Mouse (Mus musculus) intestine, embryonic 14.5 days (tissue): ENCODE data around the gene Smoc1. TPM values are rescaled to one million over a fixed set of nuclear protein-coding genes. Genes with fewer than 3 reads are reported as not detected.
A peak's percentile ranks its signal among the peaks of the same experiment; 100 is the strongest.

Experiments
- ATAC-seq: fragments of 200-750 bp; cut with Nextera tagmentation; replicated peaks from 2 replicates; pipeline ENCODE4 v1.8.0; 2017; ENCODE audit warnings: low read depth, moderate number of reproducible peaks, moderate TSS enrichment, moderate library complexity; ENCODE audit not compliant: low FRiP score, low TSS enrichment
- DNase-seq: peaks from one replicate; pipeline ENCODE4 v3.0.0-alpha.2; 2018; ENCODE audit warnings: low spot score
- H3K27ac ChIP-seq: fragments of 300-500 bp; sonication (generic); 2 replicates; pipeline ENCODE4 v1.5.1; 2014; ENCODE audit warnings: low read depth, mild to moderate bottlenecking, control low read depth
- H3K27me3 ChIP-seq: fragments of 300-500 bp; sonication (generic); replicated peaks from 2 replicates; pipeline ENCODE4 v1.6.1; 2014; ENCODE audit warnings: low read length, control low read depth; ENCODE audit not compliant: control insufficient read depth, insufficient read depth
- H3K36me3 ChIP-seq: fragments of 300-500 bp; sonication (generic); 2 replicates; pipeline ENCODE4 v1.6.1; 2014; ENCODE audit warnings: low read length, control low read depth; ENCODE audit not compliant: control insufficient read depth, insufficient read depth
- H3K4me1 ChIP-seq: fragments of 300-500 bp; sonication (generic); replicated peaks from 2 replicates; pipeline ENCODE4 v1.6.1; 2014; ENCODE audit warnings: low read length, control low read depth, mixed read lengths; ENCODE audit not compliant: control insufficient read depth, insufficient read depth
- H3K4me2 ChIP-seq: fragments of 300-500 bp; sonication (generic); 2 replicates; pipeline ENCODE4 v1.6.1; 2014; ENCODE audit warnings: low read length
- H3K4me3 ChIP-seq: fragments of 300-500 bp; sonication (generic); 2 replicates; pipeline ENCODE4 v1.5.1; 2014; ENCODE audit warnings: low read depth, low read length, control low read depth, mixed read lengths
- H3K9ac ChIP-seq: fragments of 300-500 bp; sonication (generic); 2 replicates; pipeline ENCODE4 v1.6.1; 2014; ENCODE audit warnings: mild to moderate bottlenecking, low read length
- H3K9me3 ChIP-seq: fragments of 300-500 bp; sonication (generic); 2 replicates; pipeline ENCODE4 v1.6.1; 2016; ENCODE audit warnings: low read length, control low read depth; ENCODE audit not compliant: control insufficient read depth
- WGBS: fragments of 180-500 bp; shearing (Covaris S2); extraction: QIAGEN DNeasy Blood & Tissue Kit; methylation state at CpG from one replicate; pipeline ENCODE4 v1.1.7; 2014; 5-methylcytosine and 5-hydroxymethylcytosine counted together
- polyA plus RNA-seq: library from polyadenylated mRNA; unstranded; fragments of >200 nt; fragmentation: Nextera tagmentation; extraction: Ambion mirVana; gene quantifications from 2 replicates; pipeline ENCODE4 v1.2.1, GENCODE M21; 2014

Gene Smoc1
- polyA plus RNA-seq, 1 experiment from 2014 or later: 10.9 TPM

- H3K4me3 ChIP-seq: no peak overlapping the region
- H3K36me3 ChIP-seq: no peaks in the 10 kb centered on the region
- H3K27me3 ChIP-seq: no peaks in the 10 kb centered on the region
- H3K27ac ChIP-seq: 0 out of 2 replicates have a peak overlapping the region, but pooled peaks have one; percentile 23
- DNase-seq: no peak
- peaks cover 7% of the 10 kb centered on the region; the same call in 1 of the 2 replicates for H3K9me3 ChIP-seq
- no peaks in the 10 kb centered on the region for H3K4me1 ChIP-seq
- WGBS: 67% methylated on average over 2 of the region's 2 CpGs
- H3K9ac ChIP-seq: no peak overlapping the region
- ATAC-seq: no peak
- no peak overlapping the region for H3K4me2 ChIP-seq
Observed at GRCm38 (mm10) chr12:81077953-81078646, 51.5 kb downstream of the Smoc1 start.

- Histone ChIP-seq H3K36me3 (no peaks in the 10 kb centered on the region), H3K27me3 (no peaks in the 10 kb centered on the region), H3K4me1 (no peaks in the 10 kb centered on the region), H3K4me2 (no peak overlapping the region), H3K9me3 (peaks cover 7% of the 10 kb centered on the region; the same call in 1 of the 2 replicates), H3K9ac (no peak overlapping the region), H3K27ac (peak overlapping the region; percentile 36; the same call in 1 of the 2 replicates), H3K4me3 (no peak overlapping the region)
- DNase-seq (no peak), ATAC-seq (no peak)
- 51% methylated on average over 5 of the region's 5 CpGs for WGBS
Observed at GRCm38 (mm10) chr12:81080345-81080744, 53.7 kb downstream of the Smoc1 start.

GRCm38 (mm10) chr12:81081031-81081430 is 54.4 kb downstream of the Smoc1 start:
- 35% methylated on average over 3 of the region's 3 CpGs for WGBS

GRCm38 (mm10) chr12:81083146-81083545 is 56.5 kb downstream of the Smoc1 start:
- Histone ChIP-seq H3K4me3 (no peak overlapping the region), H3K4me1 (no peaks in the 10 kb centered on the region), H3K9me3 (peaks cover 7% of the 10 kb centered on the region; the same call in 1 of the 2 replicates), H3K9ac (no peak overlapping the region), H3K27me3 (no peaks in the 10 kb centered on the region), H3K4me2 (no peak overlapping the region), H3K27ac (no peak overlapping the region), H3K36me3 (no peaks in the 10 kb centered on the region)
- ATAC-seq: no peak
- DNase-seq: no peak
- WGBS: 89% methylated on average over 5 of the region's 5 CpGs

More at GRCm38 (mm10) chr12:81081031-81081430, 54.4 kb downstream of the Smoc1 start:
- Histone ChIP-seq H3K36me3 (no peaks in the 10 kb centered on the region), H3K27me3 (no peaks in the 10 kb centered on the region), H3K4me1 (no peaks in the 10 kb centered on the region), H3K27ac (peak overlapping the region; percentile 19; the same call in 1 of the 2 replicates), H3K4me2 (no peak overlapping the region), H3K9ac (no peak overlapping the region), H3K4me3 (no peak overlapping the region), H3K9me3 (peaks cover 7% of the 10 kb centered on the region; the same call in 1 of the 2 replicates)
- DNase-seq: no peak
- no peak for ATAC-seq

GRCm38 (mm10) chr12:81085244-81085643 is 58.6 kb downstream of the Smoc1 start:
- Histone ChIP-seq H3K4me1 (no peaks in the 10 kb centered on the region; the same call in 1 of the 2 replicates), H3K4me2 (no peak overlapping the region), H3K9ac (no peak overlapping the region), H3K27me3 (no peaks in the 10 kb centered on the region), H3K27ac (no peak overlapping the region), H3K9me3 (no peaks in the 10 kb centered on the region), H3K4me3 (no peak overlapping the region), H3K36me3 (no peaks in the 10 kb centered on the region)
- ATAC-seq (no peak), DNase-seq (no peak)
- 46% methylated on average over 1 of the region's 1 CpGs for WGBS

GRCm38 (mm10) chr12:81088131-81088530 is 61.5 kb downstream of the Smoc1 start:
- DNase-seq: no peak
- Histone ChIP-seq H3K4me2 (no peak overlapping the region), H3K27ac (no peak overlapping the region), H3K4me3 (no peak overlapping the region), H3K36me3 (no peaks in the 10 kb centered on the region), H3K9me3 (no peaks in the 10 kb centered on the region), H3K9ac (no peak overlapping the region), H3K27me3 (no peaks in the 10 kb centered on the region), H3K4me1 (no peaks in the 10 kb centered on the region; the same call in 1 of the 2 replicates)
- 44% methylated on average over 5 of the region's 5 CpGs for WGBS
- no peak for ATAC-seq

GRCm38 (mm10) chr12:81091641-81092040 is 65.0 kb downstream of the Smoc1 start:
- H3K9me3 ChIP-seq: no peaks in the 10 kb centered on the region
- H3K27me3 ChIP-seq: no peaks in the 10 kb centered on the region
- H3K4me3 ChIP-seq: no peak overlapping the region
- H3K36me3 ChIP-seq: no peaks in the 10 kb centered on the region
- H3K4me1 ChIP-seq: peaks cover 6% of the 10 kb centered on the region; the same call in 1 of the 2 replicates
- no peak overlapping the region for H3K27ac ChIP-seq
- no peak for DNase-seq
- no peak for ATAC-seq
- H3K9ac ChIP-seq: no peak overlapping the region
- WGBS: 89% methylated on average over 5 of the region's 5 CpGs
- H3K4me2 ChIP-seq: no peak overlapping the region

- H3K36me3 ChIP-seq: no peaks in the 10 kb centered on the region
- no peaks in the 10 kb centered on the region for H3K9me3 ChIP-seq
- DNase-seq: no peak
- peaks cover 6% of the 10 kb centered on the region; the same call in 1 of the 2 replicates for H3K4me1 ChIP-seq
- H3K4me2 ChIP-seq: no peak overlapping the region
- ATAC-seq: no peak
- no peak overlapping the region for H3K9ac ChIP-seq
- no peaks in the 10 kb centered on the region for H3K27me3 ChIP-seq
- H3K4me3 ChIP-seq: no peak overlapping the region
- 74% methylated on average over 3 of the region's 3 CpGs for WGBS
- no peak overlapping the region for H3K27ac ChIP-seq
Observed at GRCm38 (mm10) chr12:81092641-81093040, 66.0 kb downstream of the Smoc1 start.

- Histone ChIP-seq H3K4me2 (no peak overlapping the region), H3K9ac (no peak overlapping the region), H3K27me3 (no peaks in the 10 kb centered on the region), H3K27ac (no peak overlapping the region), H3K36me3 (no peaks in the 10 kb centered on the region), H3K4me3 (no peak overlapping the region), H3K9me3 (no peaks in the 10 kb centered on the region), H3K4me1 (peaks cover 6% of the 10 kb centered on the region; the same call in 1 of the 2 replicates)
- WGBS: 77% methylated on average over 7 of the region's 7 CpGs
- peak; percentile 38 for DNase-seq
- ATAC-seq: no peak
Observed at GRCm38 (mm10) chr12:81093211-81093610, 66.6 kb downstream of the Smoc1 start.
